Mouse (Mus musculus): Measurements from ENCODE around the gene F5. TPM values are rescaled to one million over a fixed set of nuclear protein-coding genes. Genes with fewer than 3 reads are reported as not detected.
"Not testable (repeated sequence)": the region's sequence is repeated elsewhere in the genome, so short reads cannot be mapped to it uniquely, and the experiment has no call there.

The F5 gene
- polyA plus RNA-seq, 1 experiment from 2014 or later, result 0.43 TPM

GRCm38 (mm10) chr1:164215097-164215496, 63.5 kb downstream of the F5 start:
- peak; percentile 70 for ATAC-seq
- no peaks in the 10 kb centered on the region; the same call in 1 of the 2 replicates for H3K4me1 ChIP-seq (replicated peaks)
- no peaks in the 10 kb centered on the region for H3K9me3 ChIP-seq
- H3K9ac ChIP-seq, result no peak overlapping the region
- WGBS, result 51% methylated on average over 3 of the region's 3 CpGs
- no peak overlapping the region for H3K4me2 ChIP-seq (replicated peaks)
- H3K4me3 ChIP-seq (replicated peaks), result no peak overlapping the region
- H3K27me3 ChIP-seq (replicated peaks), result no peaks in the 10 kb centered on the region
- H3K36me3 ChIP-seq, result no peaks in the 10 kb centered on the region
- H3K27ac ChIP-seq, result no peak overlapping the region

- Histone ChIP-seq H3K27me3 (replicated peaks) (no peaks in the 10 kb centered on the region), H3K9me3 (no peaks in the 10 kb centered on the region), H3K4me2 (replicated peaks) (no peak overlapping the region), H3K36me3 (no peaks in the 10 kb centered on the region), H3K27ac (no peak overlapping the region), H3K4me1 (replicated peaks) (no peaks in the 10 kb centered on the region; the same call in 1 of the 2 replicates), H3K4me3 (replicated peaks) (no peak overlapping the region), H3K9ac (no peak overlapping the region)
- ATAC-seq, result peak; percentile 14; the same call in 1 of the 2 replicates
- WGBS, result 38% methylated on average over 6 of the region's 6 CpGs
These were observed 63.9 kb downstream of the F5 start for GRCm38 (mm10) chr1:164215540-164215939.

- H3K4me3 ChIP-seq (replicated peaks), result no peak overlapping the region
These were observed 66.4 kb downstream of the F5 start for GRCm38 (mm10) chr1:164217791-164218685.

DNA sequence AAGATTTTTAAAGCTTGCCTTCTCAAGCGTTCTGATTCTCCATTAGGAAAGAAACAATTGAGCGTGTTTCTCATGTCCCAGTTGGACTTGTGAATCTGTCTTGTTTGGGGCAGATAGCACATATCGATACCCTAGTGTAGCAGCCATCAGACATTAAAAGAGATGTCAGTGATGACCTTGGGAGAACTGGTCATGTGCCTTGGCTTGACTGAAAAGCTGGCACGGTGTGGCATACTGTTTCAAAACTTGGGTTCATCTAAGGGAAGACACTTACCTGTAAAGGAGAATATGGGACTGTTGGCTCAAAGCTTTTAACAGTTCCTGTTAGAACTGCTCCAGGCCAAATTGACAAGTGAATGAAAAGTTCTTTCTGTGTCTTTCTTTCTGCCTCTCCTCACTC, 68.6 kb downstream of the F5 start:
- 90% methylated on average over 4 of the region's 4 CpGs for WGBS
- Histone ChIP-seq H3K36me3 (no peaks in the 10 kb centered on the region), H3K4me1 (replicated peaks) (no peaks in the 10 kb centered on the region; the same call in 1 of the 2 replicates), H3K27me3 (replicated peaks) (no peaks in the 10 kb centered on the region), H3K27ac (no peak overlapping the region), H3K4me2 (replicated peaks) (no peak overlapping the region), H3K4me3 (replicated peaks) (no peak overlapping the region), H3K9me3 (no peaks in the 10 kb centered on the region), H3K9ac (no peak overlapping the region)
- no peak for ATAC-seq

More at GRCm38 (mm10) chr1:164217791-164218685, 66.4 kb downstream of the F5 start:
- ATAC-seq, result no peak
- H3K4me1 ChIP-seq (replicated peaks), result no peaks in the 10 kb centered on the region; the same call in 1 of the 2 replicates
- H3K9me3 ChIP-seq, result no peaks in the 10 kb centered on the region
- no peak overlapping the region for H3K27ac ChIP-seq
- H3K9ac ChIP-seq, result no peak overlapping the region
- H3K27me3 ChIP-seq (replicated peaks), result no peaks in the 10 kb centered on the region
- peak overlapping the region; percentile 5; the same call in 1 of the 2 replicates for H3K4me2 ChIP-seq (replicated peaks)
- no peaks in the 10 kb centered on the region for H3K36me3 ChIP-seq
- WGBS, result 29% methylated on average over 15 of the region's 15 CpGs

- no peaks in the 10 kb centered on the region for H3K9me3 ChIP-seq
- H3K4me2 ChIP-seq (replicated peaks), result no peak overlapping the region
- no peak overlapping the region for H3K9ac ChIP-seq
- ATAC-seq, result peak; percentile 73
- no peak overlapping the region for H3K27ac ChIP-seq
- no peak overlapping the region for H3K4me3 ChIP-seq (replicated peaks)
- H3K36me3 ChIP-seq, result no peaks in the 10 kb centered on the region
- H3K27me3 ChIP-seq (replicated peaks), result no peaks in the 10 kb centered on the region
- no peaks in the 10 kb centered on the region; the same call in 1 of the 2 replicates for H3K4me1 ChIP-seq (replicated peaks)
These were observed 71.5 kb downstream of the F5 start for GRCm38 (mm10) chr1:164223089-164223488.

DNA sequence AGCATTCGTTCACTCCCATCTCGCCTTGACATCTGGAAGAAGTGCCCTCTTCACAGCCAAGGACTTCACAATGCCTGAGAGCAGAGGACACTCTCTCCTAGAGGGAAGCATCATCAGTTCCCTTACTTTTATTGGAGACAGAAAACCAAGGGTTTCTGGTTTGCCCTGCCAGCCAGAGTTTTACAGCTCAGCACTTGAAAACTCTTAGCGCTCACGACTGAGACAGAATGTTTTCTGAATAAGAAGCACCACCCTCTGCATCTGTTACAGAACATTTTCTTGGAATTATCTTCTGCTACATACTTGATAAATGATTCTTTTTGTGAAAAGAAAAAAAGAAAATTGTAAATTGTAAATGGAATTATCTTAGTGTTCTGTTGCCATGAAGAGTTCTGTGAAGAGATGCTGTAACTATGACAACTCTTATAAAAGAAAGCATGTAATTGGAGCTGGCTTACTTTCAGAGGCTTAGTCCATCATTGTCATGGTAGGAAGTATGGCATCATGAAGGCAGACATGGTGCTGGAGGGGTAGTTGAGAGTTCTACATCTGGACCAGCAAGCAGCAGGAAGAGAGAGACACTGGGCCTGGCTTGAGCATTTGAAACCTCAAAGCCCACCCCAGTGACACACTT, 80.4 kb downstream of the F5 start:
- H3K27ac ChIP-seq; H3K4me1 ChIP-seq (replicated peaks); H3K36me3 ChIP-seq; ATAC-seq; H3K9ac ChIP-seq; H3K27me3 ChIP-seq (replicated peaks); H3K4me2 ChIP-seq (replicated peaks); H3K9me3 ChIP-seq; H3K4me3 ChIP-seq (replicated peaks): not testable (repeated sequence)
- 77% methylated on average over 2 of the region's 4 CpGs for WGBS

- H3K27ac ChIP-seq, result no peak overlapping the region
- peak; percentile 68; the same call in 1 of the 2 replicates for ATAC-seq
- H3K4me3 ChIP-seq (replicated peaks), result no peak overlapping the region
These were observed 81.8 kb downstream of the F5 start for GRCm38 (mm10) chr1:164233447-164233846.

DNA sequence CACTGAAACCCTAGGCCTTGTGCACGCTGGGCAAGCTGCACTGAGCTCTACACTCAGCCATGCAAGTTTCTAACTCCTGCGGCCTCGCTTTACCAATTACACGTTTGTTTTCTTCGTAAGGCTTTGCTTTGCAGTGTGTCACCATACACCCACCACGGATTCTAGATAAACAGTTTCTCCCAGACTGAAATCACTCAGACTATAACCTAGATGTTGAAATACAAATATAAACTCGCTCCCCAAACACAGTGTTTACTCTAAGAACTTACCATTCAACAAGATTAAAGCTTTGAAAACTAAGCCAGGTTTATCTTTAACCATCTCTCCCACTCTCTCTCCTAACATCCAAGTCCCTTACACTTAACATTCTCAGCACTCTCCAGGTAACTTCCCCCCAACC, 83.4 kb downstream of the F5 start:
- H3K4me2 ChIP-seq (replicated peaks), result no peak overlapping the region
- H3K4me1 ChIP-seq (replicated peaks), result no peaks in the 10 kb centered on the region
- H3K9ac ChIP-seq, result no peak overlapping the region
- H3K36me3 ChIP-seq, result no peaks in the 10 kb centered on the region
- 43% methylated on average over 7 of the region's 7 CpGs for WGBS
- H3K27ac ChIP-seq, result no peak overlapping the region
- ATAC-seq, result no peak
- H3K4me3 ChIP-seq (replicated peaks), result no peak overlapping the region
- no peaks in the 10 kb centered on the region for H3K9me3 ChIP-seq
- no peaks in the 10 kb centered on the region for H3K27me3 ChIP-seq (replicated peaks)

More at GRCm38 (mm10) chr1:164233447-164233846, 81.8 kb downstream of the F5 start:
- H3K27me3 ChIP-seq (replicated peaks), result no peaks in the 10 kb centered on the region
- 71% methylated on average over 1 of the region's 1 CpGs for WGBS
- H3K9me3 ChIP-seq, result no peaks in the 10 kb centered on the region
- no peaks in the 10 kb centered on the region for H3K36me3 ChIP-seq
- no peaks in the 10 kb centered on the region for H3K4me1 ChIP-seq (replicated peaks)
- no peak overlapping the region for H3K9ac ChIP-seq
- no peak overlapping the region for H3K4me2 ChIP-seq (replicated peaks)

GRCm38 (mm10) chr1:164236078-164236477, 84.4 kb downstream of the F5 start:
- H3K4me3 ChIP-seq (replicated peaks), result no peak overlapping the region
- no peak overlapping the region for H3K9ac ChIP-seq
- no peaks in the 10 kb centered on the region for H3K36me3 ChIP-seq
- H3K4me2 ChIP-seq (replicated peaks), result no peak overlapping the region
- no peak for ATAC-seq
- no peak overlapping the region for H3K27ac ChIP-seq
- H3K9me3 ChIP-seq, result no peaks in the 10 kb centered on the region
- H3K4me1 ChIP-seq (replicated peaks), result no peaks in the 10 kb centered on the region
- 64% methylated on average over 7 of the region's 7 CpGs for WGBS
- no peaks in the 10 kb centered on the region for H3K27me3 ChIP-seq (replicated peaks)

DNA sequence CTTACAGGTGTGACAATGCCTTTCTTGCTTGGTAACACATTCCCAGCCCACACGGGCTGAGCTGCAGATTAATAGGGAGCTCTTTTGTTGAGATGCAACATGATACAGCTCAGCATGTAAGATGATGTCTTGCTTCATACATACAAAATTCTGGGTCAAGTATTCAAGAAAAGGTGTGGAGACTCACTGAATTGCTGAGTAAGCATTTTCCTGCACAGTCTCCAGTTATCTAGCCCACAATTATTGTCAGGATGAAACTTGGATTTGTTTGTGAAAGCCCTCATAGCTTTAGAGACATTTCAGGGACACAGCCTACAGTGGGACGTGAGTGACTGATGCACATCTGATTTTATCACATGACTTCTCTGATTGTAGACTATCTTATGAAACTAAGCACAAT, 89.9 kb downstream of the F5 start:
- no peak for ATAC-seq
- Histone ChIP-seq H3K27me3 (replicated peaks) (no peaks in the 10 kb centered on the region), H3K9ac (no peak overlapping the region), H3K27ac (no peak overlapping the region), H3K9me3 (no peaks in the 10 kb centered on the region), H3K4me3 (replicated peaks) (no peak overlapping the region), H3K4me1 (replicated peaks) (no peaks in the 10 kb centered on the region), H3K36me3 (no peaks in the 10 kb centered on the region), H3K4me2 (replicated peaks) (no peak overlapping the region)
- WGBS, result 84% methylated on average over 2 of the region's 2 CpGs

GRCm38 (mm10) chr1:164242809-164243208, 91.2 kb downstream of the F5 start:
- peak; percentile 52 for ATAC-seq

GRCm38 (mm10) chr1:164247442-164247841, 95.8 kb downstream of the F5 start:
- Histone ChIP-seq H3K4me3 (replicated peaks) (no peak overlapping the region), H3K4me2 (replicated peaks) (peak overlapping the region; percentile 78), H3K36me3 (no peaks in the 10 kb centered on the region), H3K9me3 (no peaks in the 10 kb centered on the region), H3K4me1 (replicated peaks) (peaks cover 9% of the 10 kb centered on the region), H3K27ac (no peak overlapping the region), H3K27me3 (replicated peaks) (no peaks in the 10 kb centered on the region), H3K9ac (no peak overlapping the region)
- no peak for ATAC-seq
- WGBS, result 53% methylated on average over 8 of the region's 8 CpGs

More at GRCm38 (mm10) chr1:164242809-164243208, 91.2 kb downstream of the F5 start:
- H3K27me3 ChIP-seq (replicated peaks), result no peaks in the 10 kb centered on the region
- no peak overlapping the region for H3K27ac ChIP-seq
- no peaks in the 10 kb centered on the region for H3K36me3 ChIP-seq
- no peaks in the 10 kb centered on the region for H3K9me3 ChIP-seq
- WGBS, result 57% methylated on average over 8 of the region's 8 CpGs
- no peak overlapping the region for H3K9ac ChIP-seq
- no peak overlapping the region for H3K4me3 ChIP-seq (replicated peaks)
- H3K4me2 ChIP-seq (replicated peaks), result no peak overlapping the region
- 0 out of 2 replicates have a peak, but pooled peaks cover under 1% of the 10 kb centered on the region for H3K4me1 ChIP-seq (replicated peaks)
